Mouse (Mus musculus) gastrocnemius, postnatal 10 days (tissue): ENCODE results near the gene Dennd4a. TPM values are rescaled to one million over a fixed set of nuclear protein-coding genes. Genes with fewer than 3 reads are reported as not detected.

Source experiments
- DNase-seq: peaks from one replicate; pipeline ENCODE4 v3.0.0; 2021; ENCODE audit warnings: mixed read lengths
- long read RNA-seq, 2 experiments: library from polyadenylated mRNA; stranded (forward); transcript quantifications; one replicate each; pipeline ENCODE4 v2.0.0; 2021
- total RNA-seq, 2 experiments: library from RNA; stranded (reverse); gene quantifications; 2 replicates each; pipeline ENCODE4 v1.2.3; 2021

Dennd4a gene
- 10 to 100 TPM in 1 of 2 experiments, 1 to 10 TPM in 1; 7.7 to 13.1 TPM for total RNA-seq
- long read RNA-seq, experiment 1, partial matches to known transcripts = 1 of 1 reads
- long read RNA-seq, experiment 1, other reads (novel, unspliced or antisense) = 0 of 1 reads
- long read RNA-seq, experiment 2, full-length matches to known transcripts = 1 of 2 reads
- long read RNA-seq, experiment 2, partial matches to known transcripts = 0 of 2 reads
- long read RNA-seq, experiment 2, other reads (novel, unspliced or antisense) = 1 of 2 reads

- DNase-seq = peak; percentile 96
Observed at GRCm38 (mm10) chr9:64810822-64811537, at the start of gene Dennd4a. Gene Dennd4a (plus strand): TSS chr9:64811340.

GRCm38 (mm10) chr9:64764824-64765223 lies 46.3 kb upstream of the Dennd4a start:
- DNase-seq = no peak

DNA sequence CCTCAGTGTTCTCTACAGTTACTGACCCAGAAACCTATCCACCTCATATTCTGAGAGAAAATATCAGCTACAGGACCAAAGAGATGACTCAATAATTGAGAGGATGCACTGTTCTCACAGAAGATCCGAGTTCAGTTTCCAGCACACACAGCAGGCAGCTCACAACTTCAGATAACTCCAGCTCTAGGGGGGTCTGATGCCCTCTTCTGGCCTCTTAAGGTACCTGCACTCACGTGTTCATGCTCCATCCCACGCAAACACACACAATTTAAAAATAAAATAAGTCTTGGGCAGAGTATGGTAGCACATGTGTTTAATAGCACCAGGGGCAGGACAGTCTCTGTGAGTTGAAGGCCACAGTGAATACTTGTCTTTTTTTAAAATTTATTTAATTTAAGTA lies 45.0 kb upstream of the Dennd4a start:
- DNase-seq = no peak

DNA sequence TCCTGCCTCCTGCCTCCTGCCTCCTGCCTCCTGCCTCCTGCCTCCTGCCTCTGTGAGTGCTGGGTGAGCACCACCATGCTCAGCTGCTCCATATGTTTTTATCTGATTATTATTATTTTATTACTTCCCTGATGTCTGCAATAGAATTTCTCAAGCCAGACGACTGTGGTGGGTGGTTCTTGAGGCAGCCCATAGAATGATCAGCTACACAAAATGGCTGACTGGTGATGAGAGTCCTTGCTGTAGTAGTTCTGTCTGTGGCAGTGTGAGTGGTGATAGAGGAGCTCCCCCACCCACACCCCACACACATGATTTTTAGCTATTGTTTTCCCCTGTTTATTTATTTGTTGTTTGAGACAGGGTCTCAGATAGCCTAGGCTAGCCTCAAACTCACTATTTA lies 43.3 kb upstream of the Dennd4a start:
- no peak for DNase-seq

DNA sequence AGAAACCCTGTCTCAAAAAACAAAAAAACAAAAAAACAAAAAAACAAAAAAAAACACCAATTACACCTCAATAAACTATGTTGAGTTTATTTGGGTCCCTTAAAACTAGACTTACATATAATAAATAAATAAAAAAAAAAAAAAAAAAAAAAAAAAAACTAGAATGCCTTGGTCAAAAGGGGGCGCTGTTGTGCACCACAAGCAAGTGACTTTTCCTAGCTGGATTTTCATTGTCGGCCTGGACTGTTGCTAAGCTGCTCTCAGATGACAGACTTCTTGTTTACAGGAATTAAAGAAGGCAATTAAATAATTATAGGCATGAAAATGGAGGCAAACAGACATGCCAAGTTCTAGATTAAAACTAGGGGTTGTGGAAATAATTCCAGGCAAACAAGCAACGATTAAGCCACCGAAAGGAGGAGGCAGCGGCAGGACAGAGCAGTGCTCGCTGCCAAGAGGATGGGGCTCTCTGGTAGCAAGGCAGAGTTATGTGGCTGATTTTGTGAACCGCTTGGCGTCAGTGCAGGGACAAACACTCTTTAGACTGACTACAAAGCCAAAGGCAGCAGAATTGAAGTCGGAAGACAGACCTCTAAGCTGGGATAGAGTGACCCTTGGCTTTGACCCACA lies 42.0 kb upstream of the Dennd4a start:
- peak; percentile 52 for DNase-seq

DNA sequence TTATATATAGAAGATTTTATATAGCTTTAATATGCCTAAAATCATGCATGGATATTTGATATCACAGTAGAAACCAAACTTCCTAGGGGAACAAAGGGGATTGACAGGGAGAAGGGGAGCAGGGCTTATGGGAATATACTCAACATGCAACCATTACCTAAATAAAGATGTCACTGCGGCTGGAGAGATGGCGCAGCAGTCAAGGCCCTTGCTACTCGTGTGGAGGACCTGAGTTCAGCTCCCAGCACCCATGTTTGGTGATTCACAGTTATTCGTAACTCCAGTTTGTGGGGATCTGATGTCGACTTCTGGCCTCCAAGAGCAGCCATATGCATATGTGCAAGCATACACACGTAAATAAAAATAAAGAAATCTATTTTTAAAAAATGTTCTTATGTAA lies 41.2 kb upstream of the Dennd4a start:
- DNase-seq = no peak

DNA sequence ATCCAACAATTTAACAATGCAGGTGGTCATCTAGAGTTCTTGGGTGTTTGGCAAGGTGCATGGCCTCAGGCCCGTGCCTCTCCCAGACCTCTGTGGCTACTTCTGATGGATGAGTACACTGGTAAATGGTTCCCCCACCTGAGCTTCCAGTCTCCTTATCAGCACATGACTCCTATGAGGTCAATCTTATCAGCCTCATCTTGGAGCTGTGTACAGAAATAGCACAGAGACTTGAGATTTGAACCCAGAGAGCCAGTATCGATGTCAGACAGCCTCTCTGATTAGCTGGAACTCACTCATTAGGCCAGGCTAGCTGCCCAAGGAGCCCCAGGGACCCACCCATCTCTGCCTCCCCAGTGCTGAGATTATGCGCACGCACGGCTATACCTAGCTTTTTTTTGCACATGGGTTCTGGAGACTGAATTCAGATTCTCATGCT lies 40.7 kb upstream of the Dennd4a start:
- DNase-seq = no peak

- peak; percentile 42 for DNase-seq
Observed at GRCm38 (mm10) chr9:64771236-64771635, 39.9 kb upstream of the Dennd4a start.

- no peak for DNase-seq
Observed at GRCm38 (mm10) chr9:64773254-64773653, 37.9 kb upstream of the Dennd4a start.

DNA sequence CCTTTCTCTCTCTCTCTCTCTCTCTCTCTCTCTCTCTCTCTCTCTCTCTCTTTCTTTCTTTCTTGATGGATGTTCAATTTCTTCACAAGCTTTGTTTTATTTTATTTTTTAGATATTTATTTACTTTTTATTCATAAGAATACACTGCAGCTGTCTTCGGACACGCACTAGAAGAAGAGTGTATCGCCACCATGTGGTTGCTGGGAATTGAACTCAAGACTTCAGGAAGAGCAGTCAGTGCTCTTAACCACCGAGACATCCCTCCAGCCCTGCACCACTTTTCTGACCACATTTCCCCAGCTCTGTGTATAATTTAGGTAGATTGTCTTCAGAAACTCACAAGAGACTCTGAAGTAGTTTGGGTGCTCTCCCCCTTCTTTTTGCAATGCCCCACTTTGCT lies 37.2 kb upstream of the Dennd4a start:
- DNase-seq = no peak

DNA sequence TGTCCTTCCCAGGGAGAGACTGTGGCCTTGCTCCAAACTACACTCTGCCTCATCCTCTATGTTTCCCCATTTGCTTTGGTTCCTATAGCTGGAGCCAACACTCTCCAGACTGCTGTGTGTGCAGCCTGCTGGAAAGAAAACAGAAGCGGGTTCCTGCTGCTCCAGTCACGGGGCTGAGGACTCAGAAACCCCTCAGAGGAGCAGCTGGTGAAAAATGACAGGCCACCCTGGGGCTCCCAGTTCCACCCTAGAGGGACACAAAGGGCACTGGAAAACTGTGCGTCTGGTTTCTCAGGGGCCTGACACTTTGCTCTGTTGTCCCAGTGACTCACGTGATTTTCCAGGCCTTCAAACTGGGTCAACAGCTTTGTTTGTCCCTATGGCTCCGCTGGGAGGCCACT lies 36.7 kb upstream of the Dennd4a start:
- DNase-seq = no peak

DNA sequence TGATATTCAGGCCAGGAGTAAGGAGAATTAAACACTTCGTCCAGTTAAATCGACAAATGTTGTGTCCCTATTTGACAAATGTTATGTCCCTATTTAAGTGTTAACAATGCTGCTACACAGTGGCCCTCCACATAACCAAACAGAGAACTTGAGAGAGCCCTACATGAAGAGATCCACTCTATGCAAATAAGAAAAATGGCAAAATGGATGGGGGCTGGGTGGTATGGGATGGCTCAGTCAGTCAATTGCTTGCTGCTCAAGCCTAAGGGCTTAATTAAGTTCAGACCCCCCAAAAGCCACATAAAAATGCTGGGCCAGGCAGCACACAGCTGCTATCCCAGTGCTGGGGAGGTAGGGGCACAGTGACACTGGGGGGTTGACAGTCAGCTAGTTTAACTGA lies 36.3 kb upstream of the Dennd4a start:
- no peak for DNase-seq

- no peak for DNase-seq
Observed at GRCm38 (mm10) chr9:64775491-64775890, 35.6 kb upstream of the Dennd4a start.

DNA sequence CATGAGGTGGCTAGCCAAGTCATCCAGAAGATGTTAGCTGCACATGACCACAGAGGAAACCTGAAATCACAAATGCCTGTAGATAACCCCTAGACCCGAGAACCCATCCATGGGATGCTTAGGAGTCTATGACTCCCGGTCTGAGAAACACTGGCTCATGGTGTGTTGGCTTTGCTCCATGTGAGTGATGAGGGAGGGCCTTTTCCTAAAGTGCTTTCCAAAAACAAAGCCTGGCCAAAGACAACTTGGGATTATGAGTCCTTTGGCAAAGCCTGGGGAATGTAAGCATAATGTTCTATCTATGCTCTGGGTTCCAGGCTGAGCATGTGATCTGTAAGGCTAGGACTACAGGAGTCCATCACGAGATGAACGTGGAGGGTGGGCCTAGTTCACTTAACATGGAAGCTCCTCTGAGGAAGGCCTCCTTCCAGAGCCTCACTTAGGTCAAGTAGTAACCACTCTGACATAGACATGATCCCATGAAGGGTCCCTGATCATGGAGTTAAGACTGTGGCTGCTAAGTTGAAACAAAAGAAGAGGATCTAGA lies 33.6 kb upstream of the Dennd4a start:
- DNase-seq = no peak

DNA sequence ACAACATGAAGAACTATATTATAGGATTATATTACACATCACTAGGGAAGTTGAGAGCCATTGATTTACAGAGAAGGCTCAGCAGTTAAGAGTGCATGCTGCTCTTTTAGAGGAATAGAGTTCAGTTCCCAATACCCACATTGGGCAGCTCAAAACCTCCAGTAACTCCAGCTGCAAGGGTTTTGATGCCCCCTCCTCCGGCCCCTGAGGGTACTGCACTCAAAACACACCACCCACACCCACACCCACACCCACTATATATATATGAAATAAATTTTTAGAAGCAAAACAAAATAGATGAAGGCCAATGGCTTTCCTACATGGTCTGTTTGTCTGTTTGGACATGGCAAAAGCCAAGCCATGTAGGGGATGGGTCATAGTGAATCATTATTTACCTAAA lies 33.0 kb upstream of the Dennd4a start:
- no peak for DNase-seq

- DNase-seq = no peak
Observed at GRCm38 (mm10) chr9:64779628-64780027, 31.5 kb upstream of the Dennd4a start.

- no peak for DNase-seq
Observed at GRCm38 (mm10) chr9:64783511-64783910, 27.6 kb upstream of the Dennd4a start.

DNA sequence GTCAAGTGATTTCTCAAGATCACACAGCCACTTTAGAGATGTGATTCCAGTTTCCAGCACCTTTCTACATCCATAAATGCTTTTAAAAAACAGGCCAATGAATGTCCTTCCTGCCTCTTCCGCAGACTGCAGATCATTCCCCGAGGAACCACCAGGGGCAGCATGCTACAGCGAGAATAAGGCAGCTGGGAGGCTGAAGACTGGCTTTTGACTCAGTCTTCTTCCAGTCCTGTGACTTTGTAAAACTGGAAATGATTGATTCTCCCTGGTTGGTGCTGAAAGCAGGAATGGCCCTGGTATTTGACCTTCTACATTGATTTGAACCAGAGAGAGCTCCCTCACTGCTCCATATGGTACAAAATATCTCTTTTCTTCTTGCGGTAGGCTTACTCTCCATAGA lies 26.3 kb upstream of the Dennd4a start:
- peak; percentile 68 for DNase-seq

DNA sequence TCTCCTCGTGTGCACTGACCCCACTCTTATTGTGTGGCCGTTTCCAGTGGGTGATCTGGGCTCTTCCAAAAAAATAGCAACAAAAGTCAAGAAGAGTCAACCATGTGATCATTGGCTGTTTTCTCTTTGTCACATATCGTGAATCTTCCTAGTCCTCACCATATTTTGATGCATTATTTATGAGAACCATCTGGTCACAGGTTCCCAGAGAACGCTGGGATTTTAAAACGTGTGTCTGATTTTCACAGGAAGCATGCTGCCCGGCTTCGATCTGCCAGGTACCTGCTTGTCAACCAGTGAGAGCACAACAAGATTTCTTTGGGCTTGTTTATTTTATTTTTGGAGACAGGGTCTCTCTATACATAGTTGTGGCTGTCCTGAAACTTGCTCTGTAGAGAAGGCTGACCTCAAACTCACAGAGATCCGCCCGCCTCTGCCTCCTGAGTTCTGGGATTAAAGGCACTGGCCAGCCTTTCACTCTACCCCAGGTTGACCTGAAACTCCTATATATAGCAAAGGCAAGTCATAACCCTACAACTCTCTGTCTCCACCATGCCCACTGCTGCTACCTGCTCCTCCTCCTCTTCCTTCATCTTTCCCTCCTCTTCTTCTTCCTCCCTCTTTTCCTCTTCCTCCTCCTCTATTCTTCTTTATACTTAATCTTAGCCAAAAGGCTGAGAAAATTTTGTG lies 24.8 kb upstream of the Dennd4a start:
- no peak for DNase-seq

DNA sequence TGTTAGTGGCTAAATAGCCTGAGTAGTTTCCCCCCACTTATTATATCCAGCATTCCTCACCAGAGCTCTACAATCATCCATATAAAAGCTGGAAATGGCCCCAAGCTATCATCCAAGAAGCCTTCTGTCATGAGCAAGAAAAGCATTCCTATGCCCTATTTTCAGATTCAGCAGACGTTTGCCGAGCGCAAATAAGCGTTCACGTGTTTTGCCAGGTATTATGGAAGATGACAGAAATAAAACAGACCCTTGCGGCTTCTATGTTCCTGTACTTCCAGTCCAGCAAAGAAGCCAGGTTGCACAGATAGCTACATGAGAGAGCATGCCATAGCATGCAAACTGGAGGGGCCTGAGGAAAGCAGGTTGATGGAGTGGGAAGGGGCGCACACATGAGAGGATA lies 23.1 kb upstream of the Dennd4a start:
- DNase-seq = no peak

GRCm38 (mm10) chr9:64789341-64789761 lies 21.8 kb upstream of the Dennd4a start:
- DNase-seq = no peak

DNA sequence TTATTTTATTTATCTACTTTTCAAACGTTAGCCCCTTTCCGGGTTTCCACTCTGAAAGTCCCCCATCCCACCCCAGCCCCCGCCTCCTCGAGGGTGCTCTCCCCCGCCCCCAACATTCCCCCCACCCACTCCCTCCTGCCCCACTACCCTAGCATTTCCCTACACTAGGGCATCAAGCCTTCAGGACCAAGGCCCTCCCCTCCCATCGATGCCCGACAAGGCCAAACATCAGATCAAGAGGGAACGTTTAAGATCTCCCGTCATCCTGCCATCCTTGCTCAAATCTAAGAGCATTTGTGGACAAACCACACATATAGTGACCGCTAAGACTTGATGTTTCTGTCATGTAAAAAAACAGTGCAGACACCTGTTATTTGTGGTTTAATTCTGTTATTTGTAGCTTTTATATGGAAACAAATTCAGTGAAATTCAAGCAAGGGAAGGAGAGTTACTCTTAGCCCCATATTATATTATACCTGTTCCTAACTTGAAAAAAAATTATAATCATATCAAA lies 21.2 kb upstream of the Dennd4a start:
- DNase-seq = no peak
